Mouse (Mus musculus): ENCODE measurements around the gene Alg11.

- TF ChIP-seq NANOG (IDR thresholded peaks at IDR 0.05; ENCODE audit: borderline replicate concordance, low read length), result no peak
- TF ChIP-seq CTCF (conservative IDR thresholded peaks at IDR 0.05; ENCODE audit: low read length), result 0 out of 2 replicates have a peak, but pooled peaks have one; percentile 11
- TF ChIP-seq POU5F1 (IDR thresholded peaks at IDR 0.05; ENCODE audit: borderline replicate concordance, low read length), result no peak
Observed at GRCm38 (mm10) chr8:22028973-22029372, 31.5 kb upstream of the Alg11 start.

Measured in E14TG2a.4 (cell line).